7 mouse cellular contexts compared by ENCODE assay signal in genomic region chr11:95859468-95859855, GRCm38 (mm10). TPM values are rescaled to one million over a fixed set of nuclear protein-coding genes. Genes with fewer than 3 reads are reported as not detected.
DNase-seq lines count a peak whose midpoint lies in the region; ATAC-seq lines count a peak whose summit lies in the region.

No protein-coding gene starts in this region.

- peaks cover 8% of the 10 kb centered on the region; the same call in 1 of the 2 replicates for H3K4me1 ChIP-seq in embryonic facial prominence, embryonic 12.5 days

- peak overlapping the region; percentile 62 for H3K4me2 ChIP-seq in embryonic facial prominence, embryonic 12.5 days (replicated peaks)

- peak overlapping the region; percentile 51 for H3K9ac ChIP-seq in embryonic facial prominence, embryonic 12.5 days

- no peaks in the 10 kb centered on the region for H3K27me3 ChIP-seq in embryonic facial prominence, embryonic 12.5 days

- no peaks in the 10 kb centered on the region for H3K36me3 ChIP-seq in embryonic facial prominence, embryonic 12.5 days

- H3K27ac ChIP-seq in embryonic facial prominence, embryonic 12.5 days = peak overlapping the region; percentile 92

- ATAC-seq in embryonic facial prominence, embryonic 12.5 days (ENCODE audit: insufficient number of reproducible peaks, insufficient read depth, low FRiP score, low TSS enrichment) = peak; percentile 65

- no peaks in the 10 kb centered on the region for H3K9me3 ChIP-seq in embryonic facial prominence, embryonic 12.5 days

- H3K4me3 ChIP-seq in embryonic facial prominence, embryonic 12.5 days = peak overlapping the region; percentile 67

- DNase-seq in ovary, adult 18-20 months (ENCODE audit: low spot score) = peak; percentile 61
- no peak for DNase-seq in ovary, postnatal 10 days (ENCODE audit: low spot score)
- DNase-seq in ZHBTc4 (ENCODE audit: low read depth, low spot score) = peak; percentile 78
- peak; percentile 44 for DNase-seq in hindlimb bud, embryonic 11.5 days (ENCODE audit: extremely low spot score, low read depth, low spot score)
- peak; percentile 68 for DNase-seq in lung, postnatal 36 days
- peak; percentile 66 for DNase-seq in right cerebral cortex, postnatal 14 days

- WGBS in embryonic facial prominence, embryonic 12.5 days = under 1% methylated on average over 35 of the region's 35 CpGs

RNA-seq across cellular contexts. Expression of gene Abi3, which starts 17.2 kb away (rescaled TPM):
- polyA plus RNA-seq in embryonic facial prominence, embryonic 12.5 days (2016; fragmentation: Nextera tagmentation; extraction: Ambion mirVana) = 4.3 and 5.0 TPM in 2 replicates

RNA-seq across cellular contexts. Expression of gene Gngt2, which starts 22.4 kb away (rescaled TPM):
- 8.9 and 13.1 TPM in 2 replicates for polyA plus RNA-seq in embryonic facial prominence, embryonic 12.5 days (2016; fragmentation: Nextera tagmentation; extraction: Ambion mirVana)

RNA-seq across cellular contexts. Expression of gene Phospho1, which starts 35.2 kb away (rescaled TPM):
- polyA plus RNA-seq in embryonic facial prominence, embryonic 12.5 days (2016; fragmentation: Nextera tagmentation; extraction: Ambion mirVana) = not detected in 2 replicates

RNA-seq across cellular contexts. Expression of gene B4galnt2, which starts 55.2 kb away (rescaled TPM):
- not detected in 2 replicates for polyA plus RNA-seq in embryonic facial prominence, embryonic 12.5 days (2016; fragmentation: Nextera tagmentation; extraction: Ambion mirVana)
